Mouse (Mus musculus) hindbrain, postnatal 0 days (tissue): ENCODE measurements around the gene Ints6l. TPM values are rescaled to one million over a fixed set of nuclear protein-coding genes. Genes with fewer than 3 reads are reported as not detected.
A peak's percentile ranks its signal among the peaks of the same experiment; 100 is the strongest.

Experiments used
- ATAC-seq: fragments of 200-750 bp; cut with Nextera tagmentation; 2 replicates; pipeline ENCODE4 v1.8.0; 2017; ENCODE audit warnings: mild to moderate bottlenecking, moderate TSS enrichment, moderate library complexity
- DNase-seq: peaks from one replicate; pipeline ENCODE4 v3.0.0-alpha.2; 2015; ENCODE audit warnings: low spot score
- H3K27ac ChIP-seq: fragments of 300-500 bp; sonication (generic); 2 replicates; pipeline ENCODE4 v1.5.1; 2014; ENCODE audit warnings: mild to moderate bottlenecking
- H3K27me3 ChIP-seq: fragments of 300-500 bp; sonication (generic); 2 replicates; pipeline ENCODE4 v1.6.1; 2014; ENCODE audit warnings: low read length, mixed read lengths; ENCODE audit not compliant: insufficient read depth
- H3K36me3 ChIP-seq: fragments of 300-500 bp; sonication (generic); 2 replicates; pipeline ENCODE4 v1.6.1; 2014; ENCODE audit warnings: low read length, mixed read lengths; ENCODE audit not compliant: insufficient read depth
- H3K4me1 ChIP-seq: fragments of 300-500 bp; sonication (generic); 2 replicates; pipeline ENCODE4 v1.6.1; 2014; ENCODE audit warnings: antibody characterized with exemption, low read length, mixed read lengths; ENCODE audit not compliant: insufficient read depth
- H3K4me2 ChIP-seq: fragments of 300-500 bp; sonication (generic); 2 replicates; pipeline ENCODE4 v1.6.1; 2014; ENCODE audit warnings: low read depth, mild to moderate bottlenecking, low read length, moderate library complexity, mixed read lengths
- H3K4me3 ChIP-seq: fragments of 300-500 bp; sonication (generic); 2 replicates; pipeline ENCODE4 v1.5.1; 2014; ENCODE audit warnings: low read length
- H3K9ac ChIP-seq: fragments of 300-500 bp; sonication (generic); replicated peaks from 2 replicates; pipeline ENCODE4 v1.6.1; 2014; ENCODE audit warnings: mild to moderate bottlenecking, low read length, moderate library complexity, mixed read lengths
- H3K9me3 ChIP-seq: fragments of 300-500 bp; sonication (generic); 2 replicates; pipeline ENCODE4 v1.6.1; 2016; ENCODE audit warnings: low read length, mixed read lengths
- CTCF ChIP-seq: IDR thresholded peaks from 2 replicates; pipeline ENCODE4 v1.5.1; 2016; ENCODE audit warnings: antibody characterized with exemption, control low read depth, low read depth
- WGBS: fragments of 180-500 bp; shearing (Covaris S2); extraction: QIAGEN DNeasy Blood & Tissue Kit; methylation state at CpG from one replicate; pipeline ENCODE4 v1.1.7; 2014; 5-methylcytosine and 5-hydroxymethylcytosine counted together
- polyA plus RNA-seq: library from polyadenylated mRNA; unstranded; fragments of >200 nt; fragmentation: Nextera tagmentation; extraction: Ambion mirVana; gene quantifications from 2 replicates; pipeline ENCODE4 v1.2.1, GENCODE M21; 2015
- total RNA-seq: library from RNA; depleted of rRNA; stranded (reverse); fragments of >200 nt; gene quantifications from 2 replicates; pipeline ENCODE4 v1.2.3, GENCODE M21; 2014

Gene Ints6l
- total and polyA plus RNA-seq, 2 experiments from 2014 or later: 13.2 to 22.7 TPM

GRCm38 (mm10) chrX:56446487-56447428, 7.9 kb upstream of the Ints6l start:
- H3K27ac ChIP-seq: no peak overlapping the region
- WGBS: 85% methylated on average over 11 of the region's 11 CpGs
- DNase-seq: no peak
- no peak for TF ChIP-seq CTCF
- no peak for ATAC-seq
- H3K27me3 ChIP-seq: no peaks in the 10 kb centered on the region
- no peaks in the 10 kb centered on the region for H3K9me3 ChIP-seq
- H3K36me3 ChIP-seq: no peaks in the 10 kb centered on the region
- no peak overlapping the region for H3K9ac ChIP-seq
- no peak overlapping the region for H3K4me3 ChIP-seq
- no peak overlapping the region for H3K4me2 ChIP-seq
- H3K4me1 ChIP-seq: no peaks in the 10 kb centered on the region

- Histone ChIP-seq H3K4me3 (no peak within 1 kb of the TSS), H3K36me3 (no peaks in the 10 kb centered on the region), H3K4me1 (no peaks in the 10 kb centered on the region), H3K9ac (no peak within 1 kb of the TSS), H3K27ac (no peak within 1 kb of the TSS), H3K27me3 (no peaks in the 10 kb centered on the region), H3K9me3 (no peaks in the 10 kb centered on the region), H3K4me2 (no peak within 1 kb of the TSS)
- WGBS: 80% methylated on average over 4 of the region's 4 CpGs
- no peak for ATAC-seq
- DNase-seq: no peak
- no peak for TF ChIP-seq CTCF
Measured at GRCm38 (mm10) chrX:56447524-56448015, 7.1 kb upstream of the Ints6l start, which contains the start of gene Gm2174. Gene Gm2174 (plus strand): TSS chrX:56447965.

- peak overlapping the region; percentile 81 for H3K9ac ChIP-seq
- H3K36me3 ChIP-seq: no peaks in the 10 kb centered on the region
- peak; percentile 92 for DNase-seq
- H3K4me2 ChIP-seq: peak overlapping the region; percentile 59
- H3K9me3 ChIP-seq: no peaks in the 10 kb centered on the region
- TF ChIP-seq CTCF: peak; percentile 59
- peak; percentile 97 for ATAC-seq
- H3K4me3 ChIP-seq: peak overlapping the region; percentile 55
- peak overlapping the region; percentile 96 for H3K27ac ChIP-seq
- H3K27me3 ChIP-seq: no peaks in the 10 kb centered on the region
- H3K4me1 ChIP-seq: no peaks in the 10 kb centered on the region
- 35% methylated on average over 60 of the region's 65 CpGs for WGBS
Measured at GRCm38 (mm10) chrX:56455372-56456246, 952 bp downstream of the Ints6l start.

GRCm38 (mm10) chrX:56456379-56456778, 1.7 kb downstream of the Ints6l start:
- Histone ChIP-seq H3K4me1 (no peaks in the 10 kb centered on the region), H3K4me3 (peak overlapping the region; percentile 55), H3K27ac (peak overlapping the region; percentile 96), H3K27me3 (no peaks in the 10 kb centered on the region), H3K4me2 (peak overlapping the region; percentile 59), H3K36me3 (no peaks in the 10 kb centered on the region), H3K9ac (peak overlapping the region; percentile 81; the same call in 1 of the 2 replicates), H3K9me3 (no peaks in the 10 kb centered on the region)
- DNase-seq (peak; percentile 2), ATAC-seq (no peak; the same call in 1 of the 2 replicates)
- no peak for TF ChIP-seq CTCF
- WGBS: 30% methylated on average over 8 of the region's 8 CpGs

GRCm38 (mm10) chrX:56462020-56462933, 7.6 kb downstream of the Ints6l start:
- DNase-seq (no peak), ATAC-seq (no peak)
- Histone ChIP-seq H3K36me3 (no peaks in the 10 kb centered on the region), H3K27me3 (no peaks in the 10 kb centered on the region), H3K9me3 (no peaks in the 10 kb centered on the region), H3K27ac (no peak overlapping the region), H3K4me2 (0 out of 2 replicates have a peak overlapping the region, but pooled peaks have one; percentile 16), H3K9ac (no peak overlapping the region), H3K4me3 (no peak overlapping the region), H3K4me1 (no peaks in the 10 kb centered on the region)
- no peak for TF ChIP-seq CTCF
- WGBS: 73% methylated on average over 14 of the region's 14 CpGs

- Histone ChIP-seq H3K27ac (no peak overlapping the region), H3K4me2 (no peak overlapping the region), H3K9ac (no peak overlapping the region), H3K9me3 (no peaks in the 10 kb centered on the region), H3K27me3 (no peaks in the 10 kb centered on the region), H3K4me3 (no peak overlapping the region), H3K4me1 (no peaks in the 10 kb centered on the region), H3K36me3 (no peaks in the 10 kb centered on the region)
- DNase-seq: no peak
- no peak for TF ChIP-seq CTCF
- ATAC-seq: no peak
- WGBS: 82% methylated on average over 1 of the region's 1 CpGs
Measured at GRCm38 (mm10) chrX:56464906-56465305, 10.2 kb downstream of the Ints6l start.
